Mouse (Mus musculus): Measurements from ENCODE around the gene Dnph1. TPM values are rescaled to one million over a fixed set of nuclear protein-coding genes. Genes with fewer than 3 reads are reported as not detected.

Gene Dnph1
- polyA plus RNA-seq (2012; rRNA removed; ENCODE audit: low replicate concordance): 1.5 and 2.5 TPM in 2 replicates

DNA sequence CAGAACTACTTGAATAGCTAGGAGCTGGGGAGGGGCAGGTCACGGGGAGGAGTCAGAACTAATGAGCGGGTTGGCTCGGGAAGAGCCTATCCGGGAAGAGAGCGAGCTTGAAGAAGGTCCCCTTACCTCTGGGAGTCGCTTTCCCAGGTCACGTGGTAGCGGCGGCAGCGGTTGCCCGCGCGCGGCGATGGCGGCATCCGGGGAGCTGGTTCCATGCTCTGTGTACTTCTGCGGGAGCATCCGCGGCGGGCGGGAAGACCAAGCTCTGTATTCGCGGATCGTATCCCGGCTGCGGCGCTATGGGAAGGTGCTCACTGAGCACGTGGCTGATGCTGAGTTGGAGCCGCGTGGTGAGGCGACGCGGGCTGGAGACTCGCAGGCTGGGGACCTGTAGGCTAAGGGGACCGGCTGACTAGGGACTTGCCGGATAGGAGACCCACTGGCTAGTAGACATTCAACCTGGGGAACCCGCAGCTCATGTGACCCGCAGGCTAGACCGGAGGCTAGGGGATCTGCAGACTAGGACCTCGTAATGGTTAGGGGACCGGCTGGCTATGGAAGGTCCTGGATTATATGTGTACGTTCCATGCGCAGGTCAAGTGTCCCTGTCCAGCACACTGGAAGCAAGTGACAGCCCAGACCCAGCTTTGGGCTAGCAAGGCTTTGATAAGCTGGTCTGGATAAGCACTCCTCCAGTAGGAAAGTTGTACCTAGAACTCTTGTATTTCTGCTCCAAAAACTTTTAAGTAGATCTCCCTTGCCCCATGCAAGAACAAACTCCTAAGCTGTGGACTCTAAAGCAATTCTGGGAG is at the start of gene Dnph1:
Gene Dnph1, plus strand, starts transcription at position 89 of the 812 bp plus-strand sequence.

DNA sequence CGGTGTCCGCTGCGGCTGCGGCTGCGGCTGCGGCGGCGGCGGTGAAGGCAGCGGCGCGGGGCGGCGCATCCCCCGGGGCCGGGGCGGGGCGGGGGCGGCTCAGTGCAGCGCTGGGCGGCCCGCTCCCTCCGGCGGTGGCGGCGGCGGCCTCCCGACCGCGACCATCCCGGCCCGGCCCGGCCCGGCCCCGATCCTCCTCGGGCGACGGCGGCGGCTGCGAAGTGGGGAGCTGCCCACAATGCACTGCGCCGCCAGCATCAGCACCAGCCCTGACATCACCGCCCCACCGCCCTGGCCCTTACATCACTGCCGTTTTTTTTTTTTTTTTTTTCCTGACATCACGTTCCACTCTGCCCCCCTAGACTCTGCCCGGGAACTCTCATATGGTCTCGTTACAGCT is 9.1 kb upstream of the Dnph1 start, which contains the start of gene Ttbk1:
Gene Ttbk1, minus strand, starts transcription at position 245 of the 400 bp plus-strand sequence.

DNA sequence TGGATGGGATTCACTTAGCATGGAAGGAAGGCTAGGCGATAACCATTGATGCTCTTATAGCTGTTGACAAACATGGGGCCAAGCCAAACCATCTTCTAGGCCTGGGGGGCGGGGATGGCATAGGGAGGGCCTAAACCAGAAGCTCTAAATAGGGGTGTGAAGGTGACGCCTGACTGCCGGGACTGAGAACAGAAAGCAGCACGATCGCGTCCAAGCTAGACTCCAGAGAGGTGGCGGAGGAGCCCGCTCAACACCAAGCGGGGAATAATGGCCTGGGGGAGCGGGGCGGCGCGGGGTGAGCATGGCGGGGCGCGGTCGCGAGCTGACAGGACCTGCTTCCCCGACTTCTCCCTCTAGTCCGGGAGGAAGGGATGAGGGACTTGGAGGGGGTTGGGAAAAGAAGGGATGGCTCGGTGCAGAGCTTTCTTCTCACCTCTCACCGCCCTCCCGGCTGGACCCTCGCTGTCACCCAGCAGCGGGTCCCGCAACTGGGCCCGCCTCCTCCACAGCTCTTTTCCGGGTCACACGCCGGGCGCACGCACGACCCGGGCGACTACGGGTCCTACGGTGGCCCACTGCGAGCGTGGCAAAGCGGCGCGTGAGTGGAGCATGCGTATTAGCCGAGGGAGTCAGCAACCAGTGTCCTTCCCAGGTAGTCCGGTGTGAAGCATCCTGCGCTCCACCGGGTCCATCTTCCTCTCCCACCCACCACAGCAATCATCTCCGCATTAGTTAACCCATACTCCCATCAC is 49.5 kb downstream of the Dnph1 start, which contains the start of gene Cul9:
Gene Cul9, minus strand, starts transcription at position 576 of the 752 bp plus-strand sequence.

Other genes starting within 250 kb of the Dnph1 start
- 30.8 and 44.5 TPM in 2 replicates for gene Polr1c, start 248.7 kb upstream of the Dnph1 start, polyA plus RNA-seq (2012; rRNA removed; ENCODE audit: low replicate concordance)
- gene Yipf3, start 248.6 kb upstream of the Dnph1 start, polyA plus RNA-seq (2012; rRNA removed; ENCODE audit: low replicate concordance): 286 and 320 TPM in 2 replicates
- 1.2 and 2.9 TPM in 2 replicates for gene Lrrc73, start 243.2 kb upstream of the Dnph1 start, polyA plus RNA-seq (2012; rRNA removed; ENCODE audit: low replicate concordance)
- 38.5 and 59.6 TPM in 2 replicates for gene Tjap1, start 213.7 kb upstream of the Dnph1 start, polyA plus RNA-seq (2012; rRNA removed; ENCODE audit: low replicate concordance)
- 1.8 and 2.0 TPM in 2 replicates for gene Dlk2, start 199.3 kb upstream of the Dnph1 start, polyA plus RNA-seq (2012; rRNA removed; ENCODE audit: low replicate concordance)
- 22.9 and 27.6 TPM in 2 replicates for gene Abcc10, start 168.4 kb upstream of the Dnph1 start, polyA plus RNA-seq (2012; rRNA removed; ENCODE audit: low replicate concordance)
- gene Zfp318, start 113.0 kb upstream of the Dnph1 start, polyA plus RNA-seq (2012; rRNA removed; ENCODE audit: low replicate concordance): 26.3 and 34.3 TPM in 2 replicates
- gene Crip3, start 67.8 kb upstream of the Dnph1 start, polyA plus RNA-seq (2012; rRNA removed; ENCODE audit: low replicate concordance): 5.5 and 15.0 TPM in 2 replicates
- 0.41 TPM in 1 of 2 replicates, not detected in the other for gene Slc22a7, start 58.3 kb upstream of the Dnph1 start, polyA plus RNA-seq (2012; rRNA removed; ENCODE audit: low replicate concordance)
- gene Ttbk1, start 9.0 kb upstream of the Dnph1 start, polyA plus RNA-seq (2012; rRNA removed; ENCODE audit: low replicate concordance): 0.33 and 0.61 TPM in 2 replicates
- 28.6 and 40.6 TPM in 2 replicates for gene Cul9, start 49.7 kb downstream of the Dnph1 start, polyA plus RNA-seq (2012; rRNA removed; ENCODE audit: low replicate concordance)
- gene Srf, start 59.5 kb downstream of the Dnph1 start, polyA plus RNA-seq (2012; rRNA removed; ENCODE audit: low replicate concordance): 176 and 261 TPM in 2 replicates
- gene Ptk7, start 132.8 kb downstream of the Dnph1 start, polyA plus RNA-seq (2012; rRNA removed; ENCODE audit: low replicate concordance): 14.6 and 22.5 TPM in 2 replicates
- gene Klc4, start 149.3 kb downstream of the Dnph1 start, polyA plus RNA-seq (2012; rRNA removed; ENCODE audit: low replicate concordance): 14.0 and 17.3 TPM in 2 replicates
- gene Mrpl2, start 149.5 kb downstream of the Dnph1 start, polyA plus RNA-seq (2012; rRNA removed; ENCODE audit: low replicate concordance): 83.5 and 162 TPM in 2 replicates
- gene Cul7, start 153.6 kb downstream of the Dnph1 start, polyA plus RNA-seq (2012; rRNA removed; ENCODE audit: low replicate concordance): 36.6 and 61.4 TPM in 2 replicates
- 29.3 and 29.6 TPM in 2 replicates for gene Rrp36, start 177.6 kb downstream of the Dnph1 start, polyA plus RNA-seq (2012; rRNA removed; ENCODE audit: low replicate concordance)
- 48.0 and 62.7 TPM in 2 replicates for gene Mea1, start 182.1 kb downstream of the Dnph1 start, polyA plus RNA-seq (2012; rRNA removed; ENCODE audit: low replicate concordance)
- 83.6 and 114 TPM in 2 replicates for gene Klhdc3, start 184.2 kb downstream of the Dnph1 start, polyA plus RNA-seq (2012; rRNA removed; ENCODE audit: low replicate concordance)
- gene Ppp2r5d, start 208.4 kb downstream of the Dnph1 start, polyA plus RNA-seq (2012; rRNA removed; ENCODE audit: low replicate concordance): 57.9 and 60.6 TPM in 2 replicates
- gene Pex6, start 214.8 kb downstream of the Dnph1 start, polyA plus RNA-seq (2012; rRNA removed; ENCODE audit: low replicate concordance): 72.0 and 135 TPM in 2 replicates
- gene Gnmt, start 232.5 kb downstream of the Dnph1 start, polyA plus RNA-seq (2012; rRNA removed; ENCODE audit: low replicate concordance): 1.8 and 15.7 TPM in 2 replicates

Measured in mammary gland, adult 2 months (tissue).